Comparison of ENCODE assay signal across 12 mouse cellular contexts in the genomic region with DNA sequence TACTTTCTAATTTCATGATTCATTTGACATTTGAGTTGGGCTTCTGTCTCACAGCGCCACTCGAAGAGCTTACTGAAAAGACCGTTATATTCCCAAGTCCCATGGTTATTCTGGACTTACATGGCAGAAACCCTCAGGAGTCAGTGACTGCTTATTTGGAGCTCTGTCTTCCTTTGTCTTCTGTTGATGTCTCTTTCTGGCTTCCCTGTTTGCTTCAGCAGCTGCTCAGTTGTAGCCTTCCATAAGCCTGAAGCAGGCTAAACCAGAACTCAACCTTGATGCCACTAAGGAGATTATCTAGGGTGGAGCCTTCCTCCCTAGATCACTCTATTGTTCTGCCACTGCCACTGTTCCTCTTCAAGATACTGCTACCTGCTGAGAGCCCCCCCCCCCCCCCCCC. TPM values are rescaled to one million over a fixed set of nuclear protein-coding genes. Genes with fewer than 3 reads are reported as not detected.
"Had no signal": no experiment of that assay in that cellular context is flagged by ENCODE, and none has a peak within 500 bp of the region (broad histone marks: within the 10 kb centered on the region; RNA-seq: fewer than 3 reads in every experiment).

No protein-coding gene starts in this region.

RNA-seq across cellular contexts. Expression of gene Sele, which starts 27.3 kb away (rescaled TPM):
- polyA plus RNA-seq: heart, embryonic 10.5 days; hindbrain, embryonic 11.5 days; hindbrain, embryonic 13.5 days; hindbrain, embryonic 15.5 days; hindbrain, postnatal 0 days; intestine, embryonic 14.5 days; large intestine, adult 2 months; limb, embryonic 11.5 days; liver, embryonic 12.5 days had no signal

RNA-seq across cellular contexts. Expression of gene Sell, which starts 41.0 kb away (rescaled TPM):
- polyA plus RNA-seq: heart, embryonic 10.5 days; heart, embryonic 12.5 days; heart, embryonic 14.5 days; hindbrain, embryonic 11.5 days; limb, embryonic 11.5 days; limb, embryonic 13.5 days had no signal
